Mouse (Mus musculus): ENCODE results near the gene Pclaf.

DNA sequence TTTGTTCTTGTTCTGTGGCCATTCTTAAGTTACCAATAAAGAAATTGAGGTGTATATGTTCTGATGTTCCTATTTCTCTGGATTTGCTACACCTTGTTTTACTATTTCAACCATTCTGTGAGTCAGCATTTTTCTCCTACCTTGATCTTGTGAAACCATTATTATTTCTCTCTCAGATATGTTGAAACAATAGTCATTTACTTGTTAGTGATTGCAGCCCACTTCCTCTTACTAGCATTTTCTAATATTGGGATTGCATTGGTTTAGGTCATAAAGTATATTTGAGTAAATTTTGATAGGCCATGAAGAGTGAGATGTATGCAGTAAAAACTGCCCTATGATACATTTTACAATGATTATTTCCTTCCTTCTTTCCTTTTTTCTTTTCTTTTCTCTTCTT is 38.4 kb downstream of the Pclaf start:
- no peak for TF ChIP-seq CTCF (IDR thresholded peaks at IDR 0.05; ENCODE audit: low read depth)
- no peak for TF ChIP-seq EP300 (optimal IDR thresholded peaks at IDR 0.05)
